Mouse (Mus musculus) heart, embryonic 14.5 days (tissue): ENCODE measurements around the gene Fam129a. TPM values are rescaled to one million over a fixed set of nuclear protein-coding genes. Genes with fewer than 3 reads are reported as not detected.

ENCODE experiments used
- ATAC-seq: fragments of 200-750 bp; cut with Nextera tagmentation; 2 replicates; pipeline ENCODE4 v1.8.0; 2017; ENCODE audit warnings: low read depth, moderate TSS enrichment; ENCODE audit not compliant: insufficient number of reproducible peaks, insufficient read depth, low FRiP score
- H3K27ac ChIP-seq, 2 experiments: fragments of 200-500 bp in 1 of 2; fragments of 300-500 bp in 1 of 2; sonication (generic) in 1 of 2; replicated peaks in 1 of 2; 2 replicates each; pipeline ENCODE4 v1.5.1; 2012 to 2014; ENCODE audit warnings: low read depth in 2 of 2, low read length in 2 of 2, control low read depth in 1 of 2, mild to moderate bottlenecking in 1 of 2, mixed read lengths in 1 of 2; ENCODE audit not compliant: control insufficient read depth in 1 of 2, insufficient read depth in 1 of 2
- H3K27me3 ChIP-seq: fragments of 300-500 bp; sonication (generic); 2 replicates; pipeline ENCODE4 v1.6.1; 2014; ENCODE audit warnings: mild to moderate bottlenecking, low read length, control low read depth; ENCODE audit not compliant: control insufficient read depth, insufficient read depth
- H3K36me3 ChIP-seq: fragments of 300-500 bp; sonication (generic); 2 replicates; pipeline ENCODE4 v1.6.1; 2014; ENCODE audit warnings: mild to moderate bottlenecking, control low read depth, low read length, mixed read lengths; ENCODE audit not compliant: control insufficient read depth, insufficient read depth
- H3K4me1 ChIP-seq, 2 experiments: fragments of 200-500 bp in 1 of 2; fragments of 300-500 bp in 1 of 2; sonication (generic) in 1 of 2; 2 replicates each; pipeline ENCODE4 v1.6.1; 2012 to 2014; ENCODE audit warnings: low read length in 2 of 2, control low read depth in 1 of 2, mixed read lengths in 1 of 2; ENCODE audit not compliant: control insufficient read depth in 2 of 2, insufficient read depth in 2 of 2
- H3K4me2 ChIP-seq: fragments of 300-500 bp; sonication (generic); 2 replicates; pipeline ENCODE4 v1.6.1; 2014; ENCODE audit warnings: mild to moderate bottlenecking, low read length
- H3K4me3 ChIP-seq, 2 experiments: fragments of 200-500 bp in 1 of 2; fragments of 300-500 bp in 1 of 2; sonication (generic) in 1 of 2; 2 replicates each; pipeline ENCODE4 v1.5.1; 2012 to 2014; ENCODE audit warnings: low read length in 2 of 2, mild to moderate bottlenecking in 2 of 2, control low read depth in 1 of 2, low read depth in 1 of 2, moderate library complexity in 1 of 2; ENCODE audit not compliant: control insufficient read depth in 1 of 2, insufficient read depth in 1 of 2
- H3K9ac ChIP-seq: fragments of 300-500 bp; sonication (generic); 2 replicates; pipeline ENCODE4 v1.6.1; 2014; ENCODE audit warnings: mild to moderate bottlenecking, low read length
- H3K9me3 ChIP-seq: fragments of 300-500 bp; sonication (generic); 2 replicates; pipeline ENCODE4 v1.6.1; 2016; ENCODE audit warnings: low read length, control low read depth; ENCODE audit not compliant: control insufficient read depth
- WGBS: fragments of 180-500 bp; shearing (Covaris S2); extraction: QIAGEN DNeasy Blood & Tissue Kit; methylation state at CpG from one replicate; pipeline ENCODE4 v1.1.7; 2014; 5-methylcytosine and 5-hydroxymethylcytosine counted together
- polyA plus RNA-seq: library from polyadenylated mRNA; unstranded; fragments of >200 nt; fragmentation: Nextera tagmentation; extraction: Ambion mirVana; gene quantifications from 2 replicates; pipeline ENCODE4 v1.2.1, GENCODE M21; 2014

Gene Fam129a
- polyA plus RNA-seq, 1 experiment from 2014 or later = 5.8 TPM

- Histone ChIP-seq H3K4me1 (peaks cover 0 to 2% of the 10 kb centered on the region in 2 experiments; a peak in 1 of 4 replicates), H3K4me3 (no peak overlapping the region), H3K9ac (no peak overlapping the region), H3K4me2 (0 out of 2 replicates have a peak overlapping the region, but pooled peaks have one; percentile 3), H3K27me3 (no peaks in the 10 kb centered on the region), H3K9me3 (no peaks in the 10 kb centered on the region), H3K27ac (no peak overlapping the region), H3K36me3 (no peaks in the 10 kb centered on the region)
- WGBS = 55% methylated on average over 19 of the region's 19 CpGs
- ATAC-seq = no peak
These were observed 20.2 kb upstream of the Fam129a start for GRCm38 (mm10) chr1:151550587-151551479.

- WGBS = 50% methylated on average over 11 of the region's 11 CpGs
- Histone ChIP-seq H3K9ac (no peak overlapping the region), H3K36me3 (no peaks in the 10 kb centered on the region), H3K4me3 (no peak overlapping the region), H3K9me3 (no peaks in the 10 kb centered on the region), H3K4me1 (peaks cover 0 to 3% of the 10 kb centered on the region in 2 experiments; a peak in 1 of 4 replicates), H3K27ac (no peak overlapping the region), H3K4me2 (no peak overlapping the region), H3K27me3 (no peaks in the 10 kb centered on the region)
- no peak for ATAC-seq
These were observed 10.4 kb upstream of the Fam129a start for GRCm38 (mm10) chr1:151560536-151560935.

GRCm38 (mm10) chr1:151563401-151563800 lies 7.6 kb upstream of the Fam129a start:
- no peak overlapping the region for H3K9ac ChIP-seq
- no peaks in the 10 kb centered on the region for H3K9me3 ChIP-seq
- H3K36me3 ChIP-seq = no peaks in the 10 kb centered on the region
- peaks cover 0 to 3% of the 10 kb centered on the region in 2 experiments; a peak in 1 of 4 replicates for H3K4me1 ChIP-seq
- no peaks in the 10 kb centered on the region for H3K27me3 ChIP-seq
- no peak overlapping the region for H3K27ac ChIP-seq
- 63% methylated on average over 5 of the region's 5 CpGs for WGBS
- no peak overlapping the region for H3K4me2 ChIP-seq
- ATAC-seq = no peak
- no peak overlapping the region for H3K4me3 ChIP-seq

GRCm38 (mm10) chr1:151563893-151564292 lies 7.1 kb upstream of the Fam129a start:
- Histone ChIP-seq H3K27me3 (no peaks in the 10 kb centered on the region), H3K4me2 (no peak overlapping the region), H3K9me3 (no peaks in the 10 kb centered on the region), H3K9ac (no peak overlapping the region), H3K36me3 (no peaks in the 10 kb centered on the region), H3K4me3 (no peak overlapping the region), H3K4me1 (peaks cover 0 to 3% of the 10 kb centered on the region in 2 experiments; a peak in 1 of 4 replicates), H3K27ac (no peak overlapping the region)
- ATAC-seq = no peak
- WGBS = 50% methylated on average over 6 of the region's 6 CpGs

GRCm38 (mm10) chr1:151564377-151564776 lies 6.6 kb upstream of the Fam129a start:
- no peaks in the 10 kb centered on the region for H3K36me3 ChIP-seq
- H3K4me3 ChIP-seq = no peak overlapping the region
- H3K4me2 ChIP-seq = no peak overlapping the region
- no peak overlapping the region for H3K27ac ChIP-seq
- H3K9ac ChIP-seq = no peak overlapping the region
- H3K4me1 ChIP-seq = peaks cover 0 to 3% of the 10 kb centered on the region in 2 experiments; a peak in 1 of 4 replicates
- H3K9me3 ChIP-seq = no peaks in the 10 kb centered on the region
- no peaks in the 10 kb centered on the region for H3K27me3 ChIP-seq
- ATAC-seq = no peak
- WGBS = 11% methylated on average over 12 of the region's 12 CpGs

GRCm38 (mm10) chr1:151568682-151569081 lies 2.3 kb upstream of the Fam129a start:
- WGBS = 60% methylated on average over 7 of the region's 7 CpGs

GRCm38 (mm10) chr1:151571838-151572578 lies 1.0 kb downstream of the Fam129a start:
- Histone ChIP-seq H3K9me3 (no peaks in the 10 kb centered on the region), H3K36me3 (no peaks in the 10 kb centered on the region), H3K27me3 (no peaks in the 10 kb centered on the region), H3K4me1 (peaks cover 5 to 12% of the 10 kb centered on the region in 2 experiments), H3K9ac (peak overlapping the region; percentile 72), H3K4me2 (peak overlapping the region; percentile 93), H3K4me3 (peak overlapping the region; percentile 53 to 62), H3K27ac (no peak overlapping the region)
- ATAC-seq = no peak
- WGBS = 26% methylated on average over 9 of the region's 10 CpGs

More at GRCm38 (mm10) chr1:151568682-151569081, 2.3 kb upstream of the Fam129a start:
- Histone ChIP-seq H3K9ac (no peak overlapping the region), H3K9me3 (no peaks in the 10 kb centered on the region), H3K4me2 (no peak overlapping the region), H3K4me1 (peaks cover 5 to 12% of the 10 kb centered on the region in 2 experiments), H3K27ac (no peak overlapping the region), H3K4me3 (no peak overlapping the region), H3K27me3 (no peaks in the 10 kb centered on the region), H3K36me3 (no peaks in the 10 kb centered on the region)
- ATAC-seq = no peak
